Mouse (Mus musculus): Measurements from ENCODE around the gene Hcfc1r1.

- TF ChIP-seq CTCF (IDR thresholded peaks at IDR 0.05; ENCODE audit: control insufficient read depth, insufficient read depth, insufficient read length) (no peak), USF1 (IDR thresholded peaks at IDR 0.05; ENCODE audit: low read depth) (no peak)
Observed at GRCm38 (mm10) chr17:23681086-23681485, 7.7 kb downstream of the Hcfc1r1 start.
